Mouse (Mus musculus): ENCODE data around the gene Exoc1. TPM values are rescaled to one million over a fixed set of nuclear protein-coding genes. Genes with fewer than 3 reads are reported as not detected.

Exoc1 gene
- 13.2 TPM for polyA plus RNA-seq (2015; fragmentation: Illumina TruSeq; extraction: RNeasy Lipid Tissue Mini Kit (QIAGEN cat#74804); ENCODE audit: insufficient read depth, low read depth, low replicate concordance)

GRCm38 (mm10) chr5:76529040-76529703, at the start of gene Exoc1:
TSS of gene Exoc1 (plus strand) at chr5:76529311.

GRCm38 (mm10) chr5:76483811-76484210, 45.3 kb upstream of the Exoc1 start, which contains the start of gene Gm7271:
TSS of gene Gm7271 (plus strand) at chr5:76484040.

GRCm38 (mm10) chr5:76588551-76589283, 59.6 kb downstream of the Exoc1 start, which contains the start of gene Cep135:
TSS of gene Cep135 (plus strand) at chr5:76588698.

Other genes starting within 250 kb of the Exoc1 start
- 7.3 TPM for gene Clock, start 224.5 kb upstream of the Exoc1 start, polyA plus RNA-seq (2015; fragmentation: Illumina TruSeq; extraction: RNeasy Lipid Tissue Mini Kit (QIAGEN cat#74804); ENCODE audit: insufficient read depth, low read depth, low replicate concordance)
- not detected for gene Pdcl2, start 198.2 kb upstream of the Exoc1 start, polyA plus RNA-seq (2015; fragmentation: Illumina TruSeq; extraction: RNeasy Lipid Tissue Mini Kit (QIAGEN cat#74804); ENCODE audit: insufficient read depth, low read depth, low replicate concordance)
- not detected for gene Nmu, start 165.5 kb upstream of the Exoc1 start, polyA plus RNA-seq (2015; fragmentation: Illumina TruSeq; extraction: RNeasy Lipid Tissue Mini Kit (QIAGEN cat#74804); ENCODE audit: insufficient read depth, low read depth, low replicate concordance)
- gene Gm7271, start 45.3 kb upstream of the Exoc1 start, polyA plus RNA-seq (2015; fragmentation: Illumina TruSeq; extraction: RNeasy Lipid Tissue Mini Kit (QIAGEN cat#74804); ENCODE audit: insufficient read depth, low read depth, low replicate concordance) = not detected
- gene Cep135, start 59.4 kb downstream of the Exoc1 start, polyA plus RNA-seq (2015; fragmentation: Illumina TruSeq; extraction: RNeasy Lipid Tissue Mini Kit (QIAGEN cat#74804); ENCODE audit: insufficient read depth, low read depth, low replicate concordance) = 1.00 TPM
- not detected for gene C530008M17Rik, start 127.2 kb downstream of the Exoc1 start, polyA plus RNA-seq (2015; fragmentation: Illumina TruSeq; extraction: RNeasy Lipid Tissue Mini Kit (QIAGEN cat#74804); ENCODE audit: insufficient read depth, low read depth, low replicate concordance)